Mouse (Mus musculus) brain, embryonic 14.5 days (tissue): ENCODE data around the gene Ucn3.

Source experiments
- CTCF ChIP-seq: fragments of 200-500 bp; IDR thresholded peaks from 2 replicates; pipeline ENCODE4 v1.5.1; 2012; ENCODE audit warnings: inconsistent platforms, mild to moderate bottlenecking, moderate library complexity, borderline replicate concordance; ENCODE audit not compliant: insufficient read depth, insufficient read length; ENCODE audit errors: extremely low read depth
- POLR2A ChIP-seq: fragments of 200-500 bp; IDR thresholded peaks from 2 replicates; pipeline ENCODE4 v1.6.1; 2012; ENCODE audit warnings: mild to moderate bottlenecking, inconsistent platforms, borderline replicate concordance; ENCODE audit not compliant: poor library complexity, insufficient read depth, insufficient read length, severe bottlenecking; ENCODE audit errors: extremely low read depth

DNA sequence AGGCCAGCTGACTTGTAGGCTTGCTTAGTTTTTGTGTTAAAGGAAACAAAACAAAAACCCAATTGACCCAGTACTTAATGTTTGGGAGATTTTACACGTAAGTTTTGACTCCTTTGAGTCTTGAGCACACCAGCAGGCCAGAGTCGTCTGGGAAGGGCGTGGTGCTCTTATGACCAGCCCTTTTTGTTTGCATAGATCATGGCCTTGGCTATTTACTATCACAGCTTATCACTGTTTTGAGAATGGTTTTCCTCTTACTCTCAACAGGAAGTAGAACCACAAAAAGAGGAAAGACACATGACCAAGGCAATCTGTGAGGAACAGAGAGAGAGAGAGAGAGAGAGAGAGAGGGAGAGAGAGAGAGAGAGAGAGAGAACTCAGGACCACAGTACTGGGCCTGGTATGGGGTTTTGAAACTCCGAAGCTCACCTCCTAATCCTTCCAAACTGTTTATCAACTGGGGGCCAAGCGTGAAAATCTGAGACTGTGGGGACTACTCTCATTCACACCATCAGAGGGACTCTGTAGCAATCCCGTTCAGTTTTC lies 37.9 kb downstream of the Ucn3 start:
- TF ChIP-seq CTCF (no peak), POLR2A (no peak)
